Mouse (Mus musculus) spleen, embryonic (tissue): ENCODE results near the gene Cdc37.

Experiments
- CTCF ChIA-PET: fragments of 350-600 bp; sonication (Branson Sonifier 250); formaldehyde crosslinking; loops from one replicate; lab custom pipeline; 2022; lab: Charles Lee

Gene Cdc37

DNA sequence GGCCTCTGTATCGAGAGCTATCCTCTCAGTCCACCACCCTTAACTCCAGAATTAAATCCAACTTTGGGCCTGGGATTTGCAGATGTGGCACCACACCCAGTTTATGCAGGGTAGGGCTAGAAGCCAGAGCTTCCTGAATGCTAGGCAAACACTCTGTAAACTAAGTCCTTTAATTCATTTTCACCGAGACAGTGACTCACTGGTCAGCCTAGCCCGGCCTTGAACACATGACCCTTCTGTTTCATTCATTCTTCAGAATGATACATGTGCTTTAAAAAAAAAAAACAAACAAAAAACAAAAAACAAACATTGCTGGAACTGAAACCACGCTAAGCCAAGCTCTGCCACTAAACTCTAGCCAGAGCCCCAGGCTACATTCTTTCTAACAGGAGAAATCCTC lies 11.4 kb downstream of the Cdc37 start:
- CTCF ChIA-PET = interaction anchor here (0.6 kb wide), 1 partner anchor 149 kb away, joined by 3 read pairs; no protein-coding TSS in a partner anchor

DNA sequence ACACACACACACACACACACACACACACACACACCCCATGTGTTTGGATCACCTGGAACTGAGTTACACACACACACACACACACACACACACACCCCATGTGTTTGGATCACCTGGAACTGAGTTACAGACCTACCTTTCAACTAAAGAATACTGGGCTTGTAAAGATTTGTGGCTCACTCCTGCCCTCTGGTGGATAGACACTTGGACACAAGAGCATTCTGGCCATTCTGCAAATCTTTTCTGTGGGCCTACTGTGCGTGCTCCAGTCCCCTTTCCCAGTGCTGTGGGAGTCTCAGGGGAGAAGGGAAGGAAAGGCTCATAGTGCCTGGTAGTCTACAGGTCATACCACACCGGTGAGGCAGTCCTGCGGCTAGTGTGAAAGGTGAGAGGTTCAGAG lies 12.6 kb downstream of the Cdc37 start:
- CTCF ChIA-PET = interaction anchor here (0.5 to 1.0 kb wide), 4 partner anchors 11 to 167 kb away, joined by 3 to 14 read pairs (median 4); partner anchors contain the start of gene Mrpl4

DNA sequence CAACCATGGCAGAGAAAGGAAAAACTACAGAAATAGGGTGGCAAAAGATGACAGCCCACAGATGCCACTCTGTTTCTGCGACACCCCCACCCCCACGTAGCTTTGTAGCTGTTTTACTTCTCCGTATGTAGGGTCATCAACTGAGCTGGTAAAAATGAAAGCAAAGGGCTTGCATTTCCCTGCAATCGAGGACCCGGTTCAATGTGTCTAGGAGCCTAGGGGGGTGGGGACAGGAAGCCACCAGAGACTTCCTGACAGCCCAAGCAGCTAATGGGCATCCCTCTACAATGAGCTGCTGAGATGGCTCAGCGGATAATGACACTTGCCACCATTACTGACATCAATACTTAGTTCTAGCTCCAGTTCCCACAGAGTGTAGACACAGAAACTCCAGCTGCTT lies 13.4 kb downstream of the Cdc37 start:
- CTCF ChIA-PET = interaction anchor here (0.6 to 1.0 kb wide), 3 partner anchors 12 to 167 kb away, joined by 3 to 4 read pairs (median 4); partner anchors contain the start of gene Mrpl4

DNA sequence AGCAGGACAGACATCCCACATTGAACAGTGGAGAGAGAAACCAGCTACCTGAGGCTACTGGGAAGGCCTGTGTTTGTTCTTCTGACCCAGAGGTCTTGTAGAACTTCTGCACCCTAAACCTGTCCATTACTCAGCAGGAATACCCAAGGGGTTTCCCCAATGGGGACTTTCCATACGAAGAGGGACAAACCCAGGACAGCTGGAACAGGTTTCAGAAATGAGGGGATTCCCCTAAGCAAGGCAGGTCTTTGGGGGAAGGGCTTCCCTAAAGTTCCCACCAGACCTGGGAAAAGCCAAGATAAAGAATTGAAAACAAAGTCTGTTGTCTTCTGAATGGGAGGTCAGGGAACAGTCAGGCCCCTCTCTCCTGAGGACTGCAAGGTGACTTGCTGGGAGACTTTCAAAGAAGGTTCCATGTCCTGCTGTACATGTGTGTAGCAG lies 13.8 kb downstream of the Cdc37 start:
- CTCF ChIA-PET = interaction anchor here (0.6 to 1.0 kb wide), 2 partner anchors 13 to 107 kb away, joined by 3 to 4 read pairs; partner anchors contain the start of gene Icam4

DNA sequence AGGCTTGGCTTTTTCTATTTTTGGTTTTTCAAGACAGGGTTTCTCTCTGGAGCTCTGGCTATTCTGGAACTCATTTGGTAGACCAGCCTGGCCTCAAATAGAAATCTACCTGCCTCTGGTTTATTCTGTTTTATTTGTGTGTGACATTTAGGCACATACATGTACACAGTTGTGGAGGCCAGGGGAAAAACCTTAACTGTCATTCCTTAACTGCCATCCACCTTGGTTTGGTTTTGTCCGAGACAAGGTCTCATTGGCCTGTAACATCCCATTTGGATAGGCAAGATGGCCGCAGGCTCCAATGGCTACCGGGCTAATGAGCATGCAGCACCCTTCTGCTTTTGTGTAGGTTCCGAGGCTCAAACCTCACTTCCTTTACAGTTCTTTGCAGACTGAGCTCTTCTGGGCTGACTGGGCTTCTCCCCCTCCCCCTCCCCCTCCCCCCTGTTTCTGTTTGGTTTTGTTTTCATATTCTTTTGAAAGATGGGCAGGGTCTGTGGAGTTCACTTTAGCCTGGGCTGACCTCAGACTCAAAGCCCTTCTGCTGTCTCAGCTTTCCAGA lies 14.4 kb downstream of the Cdc37 start:
- CTCF ChIA-PET = interaction anchor here (0.6 to 0.7 kb wide), 2 partner anchors 104 to 106 kb away, joined by 3 read pairs; partner anchors contain the start of genes Icam4 and Icam5

DNA sequence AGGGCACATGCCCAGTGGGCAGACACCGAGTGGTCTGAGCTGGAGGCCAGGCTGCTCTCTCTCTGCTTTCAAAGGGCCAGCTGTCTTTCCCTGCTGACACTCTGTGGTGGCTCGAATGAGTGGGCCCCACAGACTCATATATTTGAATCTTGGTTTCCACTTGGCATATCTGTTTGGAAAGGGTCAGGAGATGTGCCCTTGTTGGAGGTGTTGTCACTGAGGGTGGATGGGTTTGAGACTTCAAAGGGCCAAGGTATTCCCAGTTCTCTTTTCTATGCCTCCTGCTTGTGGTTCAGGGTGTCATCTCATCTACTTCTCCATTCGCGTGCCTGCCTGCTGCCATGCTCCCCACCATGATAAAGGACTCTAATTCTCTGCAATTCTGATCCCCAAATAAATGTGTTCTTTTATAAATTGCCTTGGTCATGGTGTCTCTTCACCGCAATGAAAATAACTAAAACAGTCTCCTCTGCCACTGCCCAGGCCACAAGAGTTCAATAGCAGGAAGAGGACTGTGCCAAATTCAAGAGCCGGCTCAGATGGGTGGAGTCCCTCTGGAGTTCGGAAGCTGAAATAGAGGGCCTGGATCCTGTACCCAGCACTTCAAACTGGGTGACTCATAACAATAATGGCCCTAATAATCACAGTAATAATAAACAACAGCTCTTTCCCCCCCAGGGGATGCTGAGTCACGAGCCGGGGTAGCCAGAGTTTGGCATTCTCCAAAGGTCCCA lies 15.0 kb downstream of the Cdc37 start:
- CTCF ChIA-PET = interaction anchor here (0.6 to 0.7 kb wide), 3 partner anchors 27 to 103 kb away, joined by 3 to 6 read pairs (median 3); partner anchors contain the start of gene Icam5

DNA sequence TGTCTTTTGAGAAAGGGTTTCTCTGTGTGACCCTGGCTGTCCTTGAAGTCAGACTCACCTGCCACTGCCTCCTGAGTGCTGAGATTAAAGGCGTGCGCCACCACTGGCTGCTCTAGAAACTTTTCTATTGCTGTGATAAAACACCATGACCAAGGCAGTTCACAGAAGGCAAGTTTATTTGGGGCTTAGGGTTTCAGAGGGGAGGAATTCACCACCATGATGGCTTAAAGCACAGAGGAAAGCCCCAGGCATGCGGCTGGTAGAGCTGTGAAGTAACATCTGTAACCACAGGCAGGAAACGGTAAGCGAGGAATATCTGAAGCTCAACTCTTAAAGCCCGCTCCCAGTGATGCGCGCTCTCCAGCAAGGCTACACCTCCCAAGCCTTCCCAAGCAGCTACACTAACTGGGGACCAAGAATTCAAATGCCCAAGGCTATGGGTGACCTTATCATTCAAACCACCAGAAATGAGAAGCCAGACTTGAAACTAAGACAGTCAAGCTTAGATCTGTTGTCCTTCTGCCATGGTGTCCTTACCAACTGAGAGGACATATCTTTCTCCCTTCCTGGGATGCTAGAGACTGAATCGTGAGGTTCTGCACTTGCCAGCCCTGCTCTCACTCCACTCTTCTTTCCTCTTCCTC lies 16.6 kb downstream of the Cdc37 start:
- CTCF ChIA-PET = no interaction called here

DNA sequence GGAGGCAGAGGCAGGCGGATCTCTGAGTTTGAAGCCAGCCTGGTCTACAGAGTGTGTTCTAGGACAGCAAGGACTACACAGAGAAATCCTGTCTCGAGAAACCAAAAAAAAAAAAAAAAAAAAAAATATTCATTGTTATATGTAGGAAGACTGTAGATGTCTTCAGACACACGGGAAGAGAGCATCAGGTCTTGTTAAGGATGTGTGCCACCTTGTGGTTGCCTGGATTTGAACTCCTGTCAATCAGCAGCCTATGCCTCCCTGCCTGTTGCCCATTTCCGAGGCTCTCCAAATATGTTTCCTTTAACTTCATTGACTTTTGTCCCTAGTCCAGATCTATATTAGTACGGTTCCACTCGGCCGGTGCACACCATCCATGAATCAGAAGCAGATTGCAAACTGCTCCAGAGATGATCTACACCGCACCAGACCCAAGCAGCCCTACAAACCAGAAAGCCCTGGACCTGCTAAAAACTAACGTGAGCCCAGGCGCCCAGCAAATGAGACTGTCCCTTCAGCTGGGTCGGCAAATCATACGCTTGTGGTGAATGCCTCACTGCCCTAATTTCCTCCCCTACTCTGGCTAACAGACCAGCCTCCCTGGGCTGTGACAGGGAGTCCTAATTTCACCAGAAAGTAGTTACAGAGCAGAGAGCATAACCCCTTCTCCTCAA lies 17.5 kb downstream of the Cdc37 start:
- CTCF ChIA-PET = no interaction called here

DNA sequence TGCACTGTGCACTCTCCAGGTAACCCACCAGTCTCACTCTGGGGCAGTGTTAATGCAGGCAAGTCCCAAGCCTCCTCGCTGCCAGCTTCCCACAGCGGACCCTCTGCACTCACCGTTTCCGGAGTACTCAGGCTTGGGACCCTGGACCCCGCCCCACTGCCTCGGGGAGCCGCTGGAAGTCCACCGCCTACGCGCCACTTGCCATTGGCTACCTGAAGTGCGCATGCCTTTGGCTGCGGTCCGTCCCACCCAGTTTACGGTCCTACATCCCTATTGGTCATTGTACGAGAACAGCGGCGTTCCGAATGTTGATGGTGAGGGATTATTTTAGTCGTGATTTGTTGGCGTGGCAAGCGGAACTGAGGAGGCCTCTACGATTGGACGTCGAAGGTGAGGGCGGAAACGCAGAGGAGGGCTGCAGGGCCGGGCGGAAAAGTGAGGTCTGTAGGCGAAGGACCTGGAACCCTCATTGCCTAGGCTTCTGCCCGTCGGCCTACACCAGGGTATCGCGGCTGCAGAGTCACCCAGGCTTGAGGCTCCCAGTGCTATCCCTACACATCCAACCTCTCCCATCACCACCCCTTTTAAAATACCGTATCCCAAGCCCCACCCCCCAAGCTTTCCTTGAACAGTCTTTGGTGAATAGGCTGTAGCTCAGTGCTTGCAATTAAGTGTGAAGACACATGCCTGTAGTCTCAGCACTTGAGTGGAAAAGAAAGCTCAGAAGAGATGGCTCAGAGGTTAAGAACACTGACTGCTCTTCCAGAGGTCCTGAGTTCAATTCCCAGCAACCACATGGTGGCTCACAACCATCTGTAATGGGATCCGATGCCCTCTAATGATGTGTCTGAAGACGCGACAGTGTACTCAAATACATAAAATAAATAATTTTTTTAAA lies 18.5 kb downstream of the Cdc37 start, which contains the start of gene Tyk2:
Gene Tyk2, minus strand, starts transcription at position 185 of the 898 bp plus-strand sequence.
- CTCF ChIA-PET = no interaction called here

DNA sequence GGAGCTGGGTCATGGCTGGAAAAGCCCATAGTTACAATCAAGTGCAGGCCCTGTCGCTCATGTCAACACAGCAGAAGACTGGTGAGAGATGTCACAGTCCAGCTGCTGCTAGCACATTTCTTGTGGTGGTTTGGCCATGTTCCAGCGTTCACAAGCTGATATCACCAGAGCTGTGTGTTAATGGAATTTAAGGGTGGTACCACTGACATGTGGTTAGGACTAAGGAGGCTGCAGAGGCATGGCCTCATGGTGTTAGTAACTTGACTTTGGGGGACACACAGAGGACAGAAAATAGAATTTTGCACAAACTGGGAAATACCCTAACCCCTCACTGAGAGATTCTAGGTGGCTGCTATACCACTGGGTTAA lies 23.5 kb downstream of the Cdc37 start:
- CTCF ChIA-PET = interaction anchor here (0.6 kb wide), 1 partner anchor 188 kb away, joined by 3 read pairs; no protein-coding TSS in a partner anchor

DNA sequence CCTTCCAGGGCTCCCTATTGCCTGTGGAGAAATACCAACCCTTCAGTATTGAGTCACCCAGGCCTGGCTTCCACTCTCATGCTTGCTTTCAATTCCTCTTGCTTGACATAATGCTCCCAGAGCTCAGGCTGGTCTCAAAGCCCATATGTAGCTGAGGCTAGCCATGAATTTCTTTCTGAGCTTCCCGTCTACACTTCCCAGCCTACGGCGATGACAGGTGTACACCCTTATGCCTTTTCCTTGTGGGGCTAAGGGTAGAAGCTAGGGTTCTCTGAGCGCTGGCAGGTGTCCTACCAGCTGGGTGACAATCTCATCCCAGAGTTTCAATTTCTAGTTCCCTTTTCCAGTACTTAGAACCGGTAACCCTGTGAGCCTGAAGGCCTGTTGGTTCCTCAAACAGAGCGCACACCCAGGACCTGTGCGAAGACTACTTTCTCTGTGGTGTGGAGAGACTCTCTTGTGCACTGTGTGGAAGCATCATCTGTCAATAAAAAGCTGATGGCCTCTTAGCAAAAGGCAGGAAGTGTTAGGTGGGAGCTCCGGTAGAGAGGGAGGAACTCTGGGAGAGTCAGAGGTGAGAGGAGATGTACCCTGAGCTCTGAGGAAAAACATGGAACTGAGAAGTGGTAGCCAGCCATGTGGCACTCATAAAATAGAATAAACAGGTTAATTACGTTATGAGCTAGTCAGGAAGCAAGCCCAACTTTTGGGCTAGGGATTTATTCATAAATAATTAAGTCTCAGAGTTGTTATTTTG lies 24.1 kb downstream of the Cdc37 start:
- CTCF ChIA-PET = interaction anchor here (0.5 kb wide), 1 partner anchor 20 kb away, joined by 3 read pairs; no protein-coding TSS in a partner anchor

DNA sequence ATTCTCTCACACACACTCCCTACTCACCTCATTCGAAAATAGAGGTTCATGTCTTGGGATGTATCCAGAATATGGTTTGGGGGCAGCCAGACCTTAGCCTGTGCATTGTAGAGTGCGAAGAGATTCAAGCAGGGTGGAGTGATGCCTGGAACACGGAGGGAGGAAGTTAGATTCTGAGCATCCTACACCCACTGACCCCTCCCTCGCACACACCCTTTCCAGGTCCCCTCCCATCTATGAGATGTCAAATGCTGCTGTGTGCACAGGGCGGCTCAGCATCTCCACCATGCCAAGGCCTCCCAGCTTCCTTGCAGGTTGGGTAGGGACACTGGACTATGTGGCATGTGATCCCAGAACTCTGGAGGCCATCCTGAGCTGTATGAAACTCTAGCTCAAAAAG lies 24.9 kb downstream of the Cdc37 start:
- CTCF ChIA-PET = interaction anchor here (0.5 kb wide), 1 partner anchor 21 kb away, joined by 3 read pairs; no protein-coding TSS in a partner anchor

DNA sequence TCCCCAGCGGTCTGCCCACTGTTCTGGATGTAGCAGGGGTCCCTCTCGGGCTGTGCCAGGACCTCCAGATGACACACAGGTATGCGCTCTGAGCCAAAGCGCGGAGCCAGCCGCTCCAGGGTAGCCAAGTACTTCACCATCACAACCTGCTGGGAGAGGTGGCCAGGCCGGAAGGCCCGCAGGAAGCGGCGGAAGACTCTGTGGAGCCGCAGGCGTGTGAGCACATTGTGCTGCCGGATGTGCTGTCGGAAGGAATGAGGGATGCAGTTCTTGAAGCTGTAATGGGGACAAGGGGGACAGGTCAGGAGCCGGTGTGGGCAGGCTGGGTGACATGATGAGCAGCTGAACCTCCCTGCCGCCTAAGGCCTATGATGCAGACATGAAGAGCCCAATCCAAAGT lies 28.3 kb downstream of the Cdc37 start:
- CTCF ChIA-PET = no interaction called here

DNA sequence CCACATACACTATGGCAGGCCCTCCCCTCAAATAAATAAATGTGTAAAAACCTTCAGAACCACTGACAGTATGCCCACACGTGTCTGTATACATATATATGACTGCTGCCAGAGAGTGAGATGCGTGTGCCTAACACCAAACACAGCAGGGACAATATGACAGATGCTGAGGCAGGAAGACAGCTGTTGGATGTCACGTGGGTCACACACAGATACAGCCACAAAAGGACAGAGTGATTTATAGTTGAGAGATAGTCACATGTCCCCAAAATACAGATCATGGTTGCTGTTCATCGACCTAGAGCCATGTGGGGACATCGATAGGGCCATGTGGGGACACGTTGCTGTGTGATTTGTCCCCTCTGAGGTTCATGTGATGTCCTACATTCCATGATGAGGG lies 32.7 kb downstream of the Cdc37 start:
- CTCF ChIA-PET = no interaction called here

DNA sequence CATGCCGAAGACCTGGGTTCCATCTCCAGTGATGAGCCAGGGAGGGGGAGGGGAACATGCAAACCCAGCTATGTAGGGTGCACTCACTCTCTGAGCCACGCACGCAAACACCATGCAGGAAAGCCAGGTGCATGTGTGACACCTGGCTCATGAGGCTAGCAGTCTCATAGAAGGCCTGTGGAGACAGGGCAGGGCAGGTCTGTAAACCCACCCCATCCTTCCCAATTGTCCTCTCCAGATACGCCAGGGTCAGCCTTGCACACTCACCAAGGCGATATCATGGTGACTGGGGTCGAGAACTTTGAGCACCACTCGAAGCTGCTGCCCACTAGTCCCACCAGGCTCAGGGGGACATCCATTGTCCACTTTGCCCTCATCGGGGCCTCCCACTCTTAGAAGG lies 34.7 kb downstream of the Cdc37 start:
- CTCF ChIA-PET = no interaction called here

DNA sequence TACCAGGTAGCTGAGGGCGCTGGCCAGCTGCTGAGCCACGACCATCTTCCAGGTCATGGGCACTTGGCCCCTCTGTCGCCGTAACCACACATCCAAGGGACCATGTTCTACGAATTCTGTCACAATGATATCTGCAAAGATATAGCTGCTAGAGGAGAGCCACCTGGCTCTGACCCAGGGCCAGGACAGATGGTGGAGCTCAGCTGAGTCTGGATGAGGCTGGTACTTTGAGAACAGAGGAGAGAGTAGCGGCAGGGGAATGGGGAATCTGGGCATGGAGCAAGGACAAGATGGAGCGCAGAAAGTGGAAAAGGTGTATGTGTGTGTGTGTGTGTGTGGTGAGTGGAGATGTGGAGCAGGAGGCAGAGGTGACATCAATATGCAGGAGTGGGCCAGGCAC lies 35.6 kb downstream of the Cdc37 start:
- CTCF ChIA-PET = no interaction called here

DNA sequence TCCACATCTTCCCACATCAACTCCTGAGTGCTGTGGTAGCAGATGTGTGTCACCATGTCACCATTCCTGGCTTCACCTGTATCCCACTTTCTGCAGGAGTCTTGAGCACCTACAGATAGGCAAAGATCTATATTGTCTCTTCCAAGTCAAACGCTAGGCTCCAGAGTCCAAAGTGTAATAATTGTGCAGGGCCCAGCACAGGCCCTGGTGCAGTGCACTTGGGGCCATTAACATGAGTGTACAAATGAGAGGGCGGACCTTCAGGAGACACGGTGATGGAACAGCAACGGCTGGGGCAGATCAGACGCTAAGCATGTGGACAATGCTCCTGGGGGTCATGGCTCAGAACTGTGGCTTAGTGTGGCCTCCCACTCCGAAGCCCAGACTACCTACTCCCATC lies 36.0 kb downstream of the Cdc37 start:
- CTCF ChIA-PET = no interaction called here

DNA sequence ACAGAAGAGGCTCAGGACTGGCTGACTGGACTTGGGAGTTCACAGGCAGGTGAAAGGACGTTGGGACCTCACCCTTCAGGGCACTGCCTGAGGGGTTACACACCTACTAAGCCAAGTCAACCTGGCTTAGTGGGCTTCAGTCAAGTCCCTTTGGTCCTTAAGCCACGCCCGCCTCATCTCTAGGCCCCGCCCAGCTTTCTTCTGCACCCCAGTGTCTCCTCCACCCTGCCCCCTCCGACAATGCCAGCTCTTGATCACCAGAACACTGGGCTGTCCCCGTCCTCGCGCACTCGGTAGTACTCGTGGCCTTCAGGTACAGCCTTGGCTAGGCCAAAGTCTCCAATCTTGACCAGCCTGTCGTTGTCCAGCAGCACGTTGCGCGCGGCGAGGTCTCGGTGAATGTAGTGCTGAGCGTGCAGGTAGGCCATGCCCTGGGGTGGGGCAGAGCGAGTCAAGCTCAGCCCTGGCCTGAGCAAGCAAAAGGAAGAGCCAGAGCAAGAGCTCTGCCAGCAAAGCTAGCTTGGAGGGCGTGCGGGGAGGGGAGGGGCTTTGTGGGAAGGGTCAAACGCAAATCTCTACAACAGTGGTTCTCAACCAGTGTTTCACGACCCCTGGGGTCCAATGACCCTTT lies 42.1 kb downstream of the Cdc37 start:
- CTCF ChIA-PET = no interaction called here
